Mouse (Mus musculus) granulocyte monocyte progenitor cell, adult 5-6 weeks (primary cell): Measurements from ENCODE around the gene Pbxip1. TPM values are rescaled to one million over a fixed set of nuclear protein-coding genes. Genes with fewer than 3 reads are reported as not detected.

Experiments
- ATAC-seq: replicated peaks from 2 replicates; pipeline ENCODE4 v1.8.0; 2016; ENCODE audit warnings: mild to moderate bottlenecking, moderate TSS enrichment, inconsistent platforms; ENCODE audit not compliant: poor library complexity, severe bottlenecking
- total RNA-seq, 2 experiments: library from RNA; stranded (forward) in 1 of 2; stranded (reverse) in 1 of 2; fragments of 200-712, 200-1000 nt in 1 of 2; fragments of >200 nt in 1 of 2; fragmentation: Nextera tagmentation in 1 of 2; gene quantifications; 2 replicates each; pipeline ENCODE4 v1.2.3; 2014 to 2017

The Pbxip1 gene
- total RNA-seq, 2 experiments from 2014 or later: 9.7 to 12.2 TPM

DNA sequence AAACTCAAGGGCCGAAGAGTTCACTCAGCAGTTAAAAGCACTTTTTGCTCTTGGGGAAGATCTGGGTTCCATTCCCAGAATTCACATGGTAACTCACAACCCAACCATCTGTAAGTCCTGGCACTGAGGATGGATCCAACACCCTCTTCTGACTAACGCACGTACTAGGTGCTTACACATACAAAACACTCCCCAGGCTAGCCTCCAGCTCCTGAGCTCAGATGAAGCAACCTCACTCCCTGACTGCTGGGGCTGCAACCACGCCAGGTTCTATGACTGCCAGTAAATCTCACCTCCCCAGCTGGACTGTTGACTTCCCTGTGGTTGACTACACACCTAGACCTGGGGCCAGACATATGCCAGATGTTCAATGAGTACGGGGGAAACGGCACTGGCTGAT, 29.6 kb upstream of the Pbxip1 start:
- no peak for ATAC-seq

- no peak for ATAC-seq
Measured at GRCm38 (mm10) chr3:89408448-89408847, 28.1 kb upstream of the Pbxip1 start.

GRCm38 (mm10) chr3:89409701-89410100, 26.8 kb upstream of the Pbxip1 start:
- ATAC-seq: no peak

DNA sequence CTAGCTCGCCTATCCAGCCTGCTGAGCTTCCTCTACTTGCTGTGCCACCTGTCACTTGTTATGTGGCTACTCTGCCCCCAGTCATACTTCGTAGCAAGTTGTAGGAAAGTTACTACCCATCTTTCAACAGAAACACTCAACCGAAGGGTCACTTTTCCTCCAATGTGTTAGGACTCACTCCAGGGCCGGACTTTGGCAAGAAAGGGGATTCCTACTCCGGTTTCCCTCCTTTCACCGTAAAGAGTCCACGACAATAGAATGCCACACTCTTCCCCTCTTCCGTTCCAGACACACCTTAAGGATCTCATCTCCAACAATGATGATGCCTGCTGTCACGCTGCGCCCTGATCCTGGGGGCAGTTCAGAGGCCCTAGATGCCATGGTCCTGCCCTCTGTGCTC, 25.6 kb upstream of the Pbxip1 start:
- ATAC-seq: no peak

DNA sequence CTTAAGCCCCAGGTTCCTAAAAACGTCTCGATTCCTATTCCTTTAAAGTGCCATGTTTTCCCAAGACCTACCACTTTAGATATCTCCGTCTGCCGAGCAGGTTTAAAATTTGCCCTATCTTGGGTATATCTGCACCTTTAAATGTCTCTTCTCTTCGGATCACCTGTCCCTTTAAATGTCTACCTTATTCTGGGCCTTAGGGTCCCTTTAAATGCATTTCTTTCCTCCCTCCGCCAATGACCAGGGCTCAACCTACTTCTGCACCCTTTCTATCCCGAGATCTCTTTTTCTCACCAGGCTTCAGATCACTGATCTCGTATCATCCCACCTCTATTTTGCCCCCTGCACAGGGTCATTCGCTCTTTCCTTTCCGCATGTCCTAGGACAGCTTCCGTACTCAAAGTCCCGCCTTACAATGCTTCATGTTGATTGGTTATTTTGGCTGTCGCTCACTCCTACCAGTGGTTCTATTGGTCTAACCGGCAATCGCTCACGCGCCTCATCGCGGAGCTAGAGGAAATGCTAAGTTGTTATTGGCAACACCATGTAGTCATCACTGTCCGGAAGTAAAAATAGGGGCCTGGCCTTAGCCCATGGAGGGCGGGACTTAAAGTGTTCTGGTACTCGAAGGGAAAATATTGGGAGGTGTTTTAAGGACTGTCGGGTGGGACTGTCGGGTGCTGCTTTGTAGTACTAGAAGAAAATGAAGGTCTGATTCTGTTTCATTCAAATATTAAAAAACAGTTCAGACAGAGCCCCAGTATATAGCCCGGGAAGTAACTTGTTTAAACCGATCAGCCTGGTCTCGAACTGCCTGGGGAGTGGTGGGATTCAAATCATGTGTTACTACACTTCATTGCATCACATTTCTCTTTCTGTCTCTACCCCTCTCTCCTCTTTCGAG, 24.8 kb upstream of the Pbxip1 start, which contains the start of gene Flad1:
Gene Flad1, minus strand, starts transcription at position 381 of the 904 bp plus-strand sequence.
- ATAC-seq: peak; percentile 99

- ATAC-seq: no peak
Measured at GRCm38 (mm10) chr3:89416158-89416557, 20.3 kb upstream of the Pbxip1 start.

DNA sequence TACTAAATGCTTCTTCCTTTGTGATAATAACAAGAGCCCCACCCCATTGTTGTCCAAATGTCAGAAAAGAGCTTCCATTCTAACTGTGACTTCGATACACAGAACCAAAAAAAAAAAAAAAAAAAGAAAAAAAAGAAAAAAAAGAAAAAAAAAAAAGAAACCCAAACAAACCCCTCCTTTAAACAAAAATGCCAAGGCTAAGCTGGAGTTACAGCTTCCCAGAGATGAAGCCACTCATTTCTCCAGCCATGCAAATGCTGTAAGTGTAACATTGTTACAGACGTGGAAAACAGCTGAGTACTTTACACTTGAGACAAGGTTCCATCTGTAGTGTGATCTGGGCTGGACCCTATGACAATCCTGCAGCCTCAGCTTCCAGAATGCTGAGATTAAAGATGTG, 19.4 kb upstream of the Pbxip1 start:
- no peak for ATAC-seq

GRCm38 (mm10) chr3:89417840-89418169, 18.7 kb upstream of the Pbxip1 start:
- ATAC-seq: peak; percentile 15

- peak; percentile 84 for ATAC-seq
Measured at GRCm38 (mm10) chr3:89418170-89418860, 18.2 kb upstream of the Pbxip1 start, which contains the start of the genes Cks1b and Shc1. Cks1b (minus strand) TSS chr3:89418383. Shc1 (plus strand) TSS chr3:89418443.

DNA sequence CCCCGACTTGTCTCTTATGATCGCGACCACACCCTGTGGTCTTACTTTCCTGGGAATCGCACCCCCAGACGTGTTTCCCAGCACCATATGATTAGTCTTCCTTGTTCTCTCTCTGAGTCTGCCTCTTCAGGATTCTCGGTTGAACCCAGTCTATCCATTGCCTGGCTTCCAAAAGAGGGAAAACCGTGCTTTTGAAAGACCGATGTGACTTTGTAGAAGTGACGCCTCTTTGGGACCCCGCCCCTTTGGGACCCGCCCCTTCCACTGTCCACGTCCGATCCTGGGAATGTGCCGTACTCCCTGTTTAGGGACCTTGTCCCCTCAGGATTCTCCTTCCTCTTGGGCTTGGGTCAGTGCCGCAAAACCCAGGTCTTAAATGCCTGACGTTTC, 17.6 kb upstream of the Pbxip1 start:
- ATAC-seq: no peak

DNA sequence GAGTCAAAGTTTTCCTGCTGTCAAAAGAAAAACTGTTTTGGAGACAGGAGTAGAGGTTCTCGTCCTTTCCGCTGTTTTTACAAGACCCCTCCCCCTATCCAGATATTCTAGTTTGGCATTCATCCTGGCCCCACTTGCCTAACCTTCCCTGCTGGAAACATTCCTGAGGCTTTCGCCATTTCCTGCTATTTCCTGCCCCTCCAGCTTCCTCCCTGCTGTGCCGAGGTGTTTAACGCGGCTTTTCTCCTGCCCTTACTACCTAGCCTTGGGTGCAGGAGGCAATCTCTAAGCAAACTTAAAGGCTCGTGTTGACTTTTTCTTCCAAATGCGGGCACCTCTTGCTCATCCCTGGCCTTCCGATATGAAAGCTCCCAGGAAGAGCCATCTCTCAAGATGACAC, 16.9 kb upstream of the Pbxip1 start:
- no peak for ATAC-seq

DNA sequence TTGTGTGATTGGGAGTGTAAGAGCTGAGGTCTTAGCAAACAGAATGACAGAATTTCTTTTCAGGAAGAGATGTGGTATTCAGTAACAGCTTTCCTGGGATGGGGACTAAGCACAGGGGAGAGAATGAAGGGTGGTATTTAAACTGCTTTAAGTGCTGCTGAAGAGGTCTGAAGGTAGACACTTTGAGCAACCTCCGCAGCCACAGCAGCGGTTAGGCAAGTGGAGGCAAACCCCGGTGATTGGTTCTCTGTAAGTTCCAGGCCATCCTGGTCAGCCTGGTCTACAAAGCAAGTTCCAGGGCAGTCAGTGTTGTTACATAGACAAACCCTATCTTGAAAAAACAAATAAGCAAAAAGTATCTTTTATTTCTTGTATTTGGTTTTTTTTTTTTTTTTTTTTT, 16.5 kb upstream of the Pbxip1 start:
- no peak for ATAC-seq

DNA sequence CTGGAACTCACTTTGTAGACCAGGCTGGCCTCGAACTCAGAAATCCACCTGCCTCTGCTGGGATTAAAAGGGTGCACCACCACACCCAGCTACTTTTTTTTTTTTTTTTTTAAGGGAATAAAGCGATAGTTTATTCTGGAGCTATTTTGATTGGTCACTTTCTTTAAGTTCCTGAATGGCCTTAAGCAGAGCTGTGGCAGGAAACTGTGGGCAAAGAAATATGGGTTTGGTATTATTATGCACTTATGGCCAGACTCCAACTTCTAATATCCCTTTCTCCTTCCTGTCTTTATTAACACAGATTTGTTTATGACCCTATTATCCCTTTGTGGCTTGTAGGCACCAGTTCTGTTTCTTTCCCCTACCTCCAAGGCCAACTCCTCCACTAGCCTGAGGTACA, 16.1 kb upstream of the Pbxip1 start:
- ATAC-seq: no peak

DNA sequence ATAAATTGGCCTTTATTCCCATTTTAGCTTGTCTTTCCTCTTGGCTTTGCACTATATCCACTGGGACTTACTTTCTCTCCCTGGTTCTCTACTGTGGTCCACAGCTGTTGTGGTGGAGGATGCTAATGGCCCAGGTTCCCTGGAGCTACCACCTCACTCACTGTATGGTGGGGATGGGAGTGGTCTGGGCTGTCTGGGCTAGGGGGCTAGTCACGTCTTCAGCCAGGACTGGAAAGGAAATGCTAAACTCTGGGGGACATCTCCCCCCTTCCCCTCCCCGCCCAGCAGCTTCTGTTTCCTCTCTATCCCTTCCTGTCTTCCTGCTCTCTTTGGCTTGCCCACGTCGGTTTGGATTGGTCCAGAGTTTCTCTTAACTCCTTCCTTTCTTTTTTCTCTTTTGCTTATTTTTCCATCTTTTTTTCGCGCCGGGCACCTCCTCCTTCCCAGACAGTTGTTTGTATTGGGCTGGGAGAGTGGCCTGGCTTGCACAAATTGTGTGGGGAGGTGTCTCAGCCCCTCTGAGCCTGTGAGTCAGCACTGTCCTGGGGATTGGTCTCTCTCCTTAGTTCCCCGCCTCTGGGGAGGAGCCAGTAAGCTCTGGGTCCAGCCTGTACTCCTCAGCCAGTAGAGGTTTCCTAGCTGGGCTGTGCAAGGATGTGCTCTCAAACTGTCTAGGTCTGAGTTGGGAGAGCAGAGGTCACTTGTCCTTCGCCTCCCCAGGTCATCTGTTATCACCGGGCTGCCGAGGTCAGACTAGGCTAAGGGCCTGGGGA, 15.3 kb upstream of the Pbxip1 start:
- ATAC-seq: peak; percentile 47

DNA sequence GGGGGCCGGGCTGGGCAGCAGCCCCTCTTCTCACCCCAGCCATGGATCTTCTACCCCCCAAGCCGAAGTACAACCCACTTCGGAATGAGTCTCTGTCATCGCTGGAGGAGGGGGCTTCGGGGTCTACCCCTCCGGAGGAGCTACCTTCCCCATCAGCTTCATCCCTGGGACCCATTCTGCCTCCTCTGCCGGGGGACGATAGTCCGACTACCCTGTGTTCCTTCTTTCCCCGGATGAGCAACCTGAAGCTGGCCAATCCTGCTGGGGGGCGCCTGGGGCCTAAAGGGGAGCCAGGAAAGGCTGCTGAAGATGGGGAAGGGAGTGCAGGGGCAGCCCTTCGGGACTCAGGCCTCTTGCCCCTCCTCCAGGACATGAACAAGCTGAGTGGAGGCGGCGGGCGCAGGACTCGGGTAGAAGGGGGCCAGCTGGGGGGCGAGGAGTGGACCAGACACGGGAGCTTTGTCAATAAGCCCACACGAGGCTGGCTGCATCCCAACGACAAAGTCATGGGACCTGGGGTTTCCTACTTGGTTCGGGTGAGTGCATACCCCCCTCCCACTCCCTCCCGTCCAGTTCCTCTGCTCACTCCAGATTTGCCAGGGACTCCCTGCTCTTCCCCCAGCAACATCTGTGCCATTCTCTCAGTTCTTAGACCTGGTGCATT, 14.6 kb upstream of the Pbxip1 start:
- ATAC-seq: no peak

- ATAC-seq: no peak
Measured at GRCm38 (mm10) chr3:89422556-89423205, 13.8 kb upstream of the Pbxip1 start.

- no peak for ATAC-seq
Measured at GRCm38 (mm10) chr3:89424416-89425140, 11.9 kb upstream of the Pbxip1 start.

DNA sequence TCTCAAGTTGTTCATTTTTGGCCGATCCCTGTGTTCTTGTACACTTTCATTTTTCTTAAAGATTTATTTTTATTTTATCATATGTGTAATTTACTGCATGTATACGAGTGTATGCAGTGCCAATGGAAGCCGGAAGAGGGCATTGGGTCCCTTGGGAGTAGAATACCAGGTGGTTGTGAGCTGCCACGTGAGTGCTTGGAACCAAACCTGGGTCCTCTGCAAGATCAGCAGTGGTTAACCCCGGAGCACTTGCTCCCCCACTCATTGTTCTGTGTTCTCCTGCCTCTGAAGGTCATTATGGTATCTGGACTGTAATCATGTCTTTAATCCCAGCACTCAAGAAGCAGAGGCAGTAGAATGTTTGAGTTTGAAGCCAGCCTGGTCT, 11.4 kb upstream of the Pbxip1 start:
- ATAC-seq: no peak

GRCm38 (mm10) chr3:89425876-89426275, 10.6 kb upstream of the Pbxip1 start:
- ATAC-seq: no peak
